Mouse (Mus musculus): ENCODE measurements at regions not wholly inside any gene's neighbourhood (a gene's known extent, or its start where the extent isn't known, plus 50 kb on each side); places are given as distances from the start of the nearest gene placed in this dataset.

- DNase-seq = peak in 1 of 2 experiments; percentile 4
These were observed 685.7 kb upstream of the Cdh6 start for GRCm38 (mm10) chr15:13859193-13859592.

- no peak for DNase-seq
These were observed 680.8 kb upstream of the Cdh6 start for GRCm38 (mm10) chr15:13854095-13854836.
